Mouse (Mus musculus) lung, adult 2 months (tissue): ENCODE data around the gene Kif27.

Source experiments
- CTCF ChIP-seq: fragments of 200-500 bp; IDR thresholded peaks from 2 replicates; pipeline ENCODE4 v1.5.1; 2011; ENCODE audit warnings: mild to moderate bottlenecking, low read length, control low read depth; ENCODE audit not compliant: insufficient read depth
- POLR2A ChIP-seq: fragments of 200-500 bp; IDR thresholded peaks from 2 replicates; pipeline ENCODE4 v1.6.1; 2011; ENCODE audit warnings: low read depth, mild to moderate bottlenecking, control low read depth, low read length, borderline replicate concordance; ENCODE audit errors: extremely low read depth

GRCm38 (mm10) chr13:58276256-58276655, 82.7 kb downstream of the Kif27 start:
- TF ChIP-seq CTCF (no peak), POLR2A (no peak)
